Mouse (Mus musculus): ENCODE measurements at regions not wholly inside any gene's neighbourhood (a gene's known extent, or its start where the extent isn't known, plus 50 kb on each side); places are given as distances from the start of the nearest gene placed in this dataset.

DNA sequence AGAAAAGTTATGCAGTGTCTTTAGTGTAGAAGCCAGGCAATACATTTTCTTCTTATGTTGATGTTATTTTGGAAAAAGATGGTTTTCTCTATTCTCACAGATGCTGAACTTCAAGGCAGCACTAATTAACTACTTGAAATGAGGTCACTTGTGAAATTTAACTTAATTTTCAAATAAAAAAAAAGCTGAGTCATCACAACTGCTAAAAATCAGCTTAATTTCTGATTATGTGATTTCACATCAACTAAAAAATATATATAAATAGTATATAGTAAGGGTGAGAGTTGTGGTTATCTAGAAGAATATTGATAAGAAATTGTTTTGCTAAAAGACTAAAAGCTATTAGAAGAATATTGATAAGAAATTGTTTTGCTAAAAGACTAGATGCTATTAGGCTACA lies 1326.0 kb upstream of the Gm7489 start:
- ATAC-seq (replicated peaks; ENCODE audit: low FRiP score, low TSS enrichment, poor library complexity, severe bottlenecking), result no peak

DNA sequence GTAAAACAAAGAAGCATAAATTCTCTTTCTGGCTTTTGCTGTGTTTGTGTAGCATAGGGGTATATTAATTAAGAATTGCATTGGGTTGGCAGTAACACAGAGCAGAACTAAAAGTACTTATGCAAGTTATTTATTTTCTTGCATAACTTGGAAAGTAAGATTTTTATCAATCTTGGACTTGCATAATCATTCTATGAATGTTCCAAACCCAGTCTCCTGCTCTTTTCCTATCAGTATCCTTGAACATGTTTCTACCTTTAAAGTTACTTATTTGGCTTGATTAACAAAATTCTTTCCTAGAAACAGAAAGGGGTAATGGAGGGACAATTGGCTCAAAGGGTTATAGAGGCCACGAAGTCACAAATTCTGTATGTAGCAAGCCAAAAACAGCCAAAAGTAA lies 1320.6 kb upstream of the Gm7489 start:
- no peak for ATAC-seq (replicated peaks; ENCODE audit: low FRiP score, low TSS enrichment, poor library complexity, severe bottlenecking)

DNA sequence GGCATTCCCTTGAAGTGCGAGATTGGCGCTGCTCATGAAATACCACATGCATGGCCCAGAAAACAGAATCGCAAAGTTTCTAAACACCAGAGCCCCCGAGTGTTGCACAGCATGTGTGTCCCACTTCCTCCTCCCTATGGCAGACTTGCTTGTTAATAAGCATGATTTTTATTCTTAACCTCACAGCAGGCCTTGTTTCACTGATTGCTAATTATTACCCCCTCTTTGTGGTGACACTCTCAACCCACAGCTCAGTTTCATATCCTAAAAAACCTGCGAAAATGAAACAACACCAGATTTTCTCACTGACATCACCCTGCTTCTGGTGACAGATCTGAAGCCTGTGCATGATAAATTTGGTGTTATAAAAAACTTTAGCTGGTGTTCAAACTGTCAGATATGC lies 1319.3 kb upstream of the Gm7489 start:
- no peak for ATAC-seq (replicated peaks; ENCODE audit: low FRiP score, low TSS enrichment, poor library complexity, severe bottlenecking)

DNA sequence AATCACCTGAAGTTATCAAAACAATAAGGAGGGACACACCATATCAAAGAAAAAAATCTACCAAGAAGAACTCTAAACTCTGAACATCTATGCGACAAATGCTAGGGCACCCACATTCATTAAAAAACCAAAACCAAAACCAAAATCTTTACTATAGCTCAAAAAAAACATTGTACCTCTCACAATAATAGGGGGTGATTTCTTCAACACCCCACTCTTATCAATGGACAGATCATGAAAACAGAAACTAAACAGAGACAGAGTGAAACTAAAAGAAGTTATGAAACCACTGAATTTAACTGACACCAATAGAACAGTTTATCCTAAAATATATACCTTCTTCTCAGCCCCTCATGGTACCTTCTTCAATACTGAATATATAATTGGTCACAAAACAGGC lies 1314.5 kb upstream of the Gm7489 start:
- no peak for ATAC-seq (replicated peaks; ENCODE audit: low FRiP score, low TSS enrichment, poor library complexity, severe bottlenecking)

DNA sequence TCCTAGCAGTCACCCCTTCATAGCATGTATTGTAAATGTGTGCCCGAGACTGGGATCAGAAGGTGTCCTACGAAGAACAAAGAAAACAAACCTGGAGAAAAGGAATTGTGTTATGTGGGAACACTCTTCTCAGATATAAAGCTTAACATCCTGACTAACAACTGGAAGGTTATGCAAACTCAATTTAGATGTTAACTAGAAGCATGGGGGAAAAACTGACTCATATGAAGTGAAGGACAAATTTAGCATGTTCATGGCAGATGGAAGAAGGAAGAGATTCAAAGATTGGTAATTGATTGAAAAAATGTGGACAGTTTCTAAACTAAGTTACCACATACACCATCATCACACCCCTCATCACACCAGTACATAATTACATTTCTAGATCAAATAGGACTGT lies 1307.1 kb upstream of the Gm7489 start:
- ATAC-seq (replicated peaks; ENCODE audit: low FRiP score, low TSS enrichment, poor library complexity, severe bottlenecking), result no peak

DNA sequence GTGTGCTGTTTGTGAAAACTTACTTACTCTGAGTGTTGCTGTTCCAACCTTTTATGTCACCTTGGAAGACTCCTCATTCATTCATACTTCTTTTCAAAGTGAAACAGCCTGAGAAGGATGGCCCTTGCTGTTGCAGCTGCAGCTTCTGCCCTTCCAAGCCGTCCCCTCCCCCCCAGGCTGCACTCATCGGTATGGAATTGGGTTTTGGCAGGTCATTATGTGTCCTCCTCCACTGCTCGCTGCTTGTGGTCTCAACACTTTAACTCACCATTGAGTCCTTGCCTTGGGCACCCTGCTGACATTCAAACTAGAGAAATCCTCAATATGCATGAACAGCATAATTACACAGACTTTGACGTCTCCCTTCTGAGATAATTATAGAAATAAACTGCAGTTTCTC lies 1295.3 kb upstream of the Gm7489 start:
- ATAC-seq (replicated peaks; ENCODE audit: low FRiP score, low TSS enrichment, poor library complexity, severe bottlenecking), result no peak

DNA sequence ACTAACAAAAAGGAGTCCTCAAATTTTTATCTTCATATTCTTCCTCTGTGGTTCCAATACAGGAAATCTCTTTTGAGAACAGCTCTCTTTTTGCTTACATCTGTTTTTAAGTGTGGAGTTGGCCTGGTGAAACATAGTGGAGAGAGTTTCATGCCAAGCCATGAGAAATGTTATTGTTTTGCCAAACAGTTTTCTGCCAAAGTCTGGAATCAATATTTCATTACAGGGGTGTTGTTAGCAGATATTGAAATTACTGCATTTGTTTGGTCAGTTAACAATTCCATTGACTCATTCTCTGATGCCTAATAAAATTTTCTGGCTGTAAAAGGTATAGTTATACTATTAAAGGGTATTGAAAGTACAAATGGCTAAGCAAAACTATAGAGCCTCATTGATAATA lies 1285.2 kb upstream of the Gm7489 start:
- no peak for ATAC-seq (replicated peaks; ENCODE audit: low FRiP score, low TSS enrichment, poor library complexity, severe bottlenecking)

DNA sequence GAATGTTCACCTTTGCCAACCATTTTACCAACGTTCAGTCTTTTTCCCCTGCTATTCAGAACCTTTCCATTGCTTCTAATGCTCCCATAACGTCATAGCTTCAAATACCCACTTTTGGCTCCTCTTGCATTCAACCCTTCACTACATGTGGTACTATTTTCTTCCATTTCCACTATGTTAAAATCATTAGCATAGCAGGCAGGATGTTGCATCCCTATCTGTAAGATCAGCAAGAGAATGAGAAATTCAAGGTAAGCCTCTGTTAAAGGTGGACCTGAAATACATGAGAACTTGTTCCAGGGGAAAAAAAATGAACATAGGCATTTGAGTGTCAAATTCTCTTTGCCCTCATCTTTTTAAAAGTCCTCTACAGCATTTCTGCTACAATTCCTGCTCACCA lies 1284.7 kb upstream of the Gm7489 start:
- ATAC-seq (replicated peaks; ENCODE audit: low FRiP score, low TSS enrichment, poor library complexity, severe bottlenecking), result no peak

DNA sequence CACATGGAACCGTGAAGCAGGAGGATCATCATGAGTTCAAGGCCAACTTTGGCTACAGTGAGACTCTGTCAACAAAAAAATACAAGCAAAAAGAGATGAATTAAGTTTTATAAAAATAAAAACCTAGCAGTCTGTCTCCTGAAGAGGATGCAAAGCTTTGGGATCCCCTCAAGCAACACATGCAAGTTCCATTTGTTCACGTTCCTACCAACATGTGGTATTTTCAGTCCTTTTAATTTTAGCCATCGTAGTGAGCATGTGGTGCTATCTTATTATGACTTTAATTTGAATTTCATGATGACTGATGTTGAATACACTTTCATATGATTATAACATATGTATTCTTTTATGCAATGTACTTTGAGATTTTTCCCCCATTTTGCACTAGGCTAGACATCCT lies 1244.9 kb upstream of the Gm7489 start:
- ATAC-seq (replicated peaks; ENCODE audit: low FRiP score, low TSS enrichment, poor library complexity, severe bottlenecking), result no peak

DNA sequence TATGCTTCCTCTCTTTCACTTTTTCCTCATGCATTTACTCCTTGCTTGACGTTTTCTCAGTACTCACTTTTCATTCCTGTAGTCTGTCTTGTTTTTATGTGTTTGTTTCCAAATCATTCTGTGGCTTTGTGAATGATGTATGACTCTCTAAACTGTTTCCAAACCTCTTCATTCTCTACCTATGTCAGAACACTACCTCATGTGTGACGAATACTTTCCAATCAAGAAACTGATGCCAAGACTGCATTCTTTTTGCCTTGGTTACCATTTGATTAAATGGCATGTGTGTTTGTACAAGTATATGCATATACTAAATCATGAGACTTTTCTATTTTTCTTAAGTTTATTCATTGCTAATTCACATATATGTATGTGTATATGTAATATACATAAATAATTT lies 1238.7 kb upstream of the Gm7489 start:
- no peak for ATAC-seq (replicated peaks; ENCODE audit: low FRiP score, low TSS enrichment, poor library complexity, severe bottlenecking)

DNA sequence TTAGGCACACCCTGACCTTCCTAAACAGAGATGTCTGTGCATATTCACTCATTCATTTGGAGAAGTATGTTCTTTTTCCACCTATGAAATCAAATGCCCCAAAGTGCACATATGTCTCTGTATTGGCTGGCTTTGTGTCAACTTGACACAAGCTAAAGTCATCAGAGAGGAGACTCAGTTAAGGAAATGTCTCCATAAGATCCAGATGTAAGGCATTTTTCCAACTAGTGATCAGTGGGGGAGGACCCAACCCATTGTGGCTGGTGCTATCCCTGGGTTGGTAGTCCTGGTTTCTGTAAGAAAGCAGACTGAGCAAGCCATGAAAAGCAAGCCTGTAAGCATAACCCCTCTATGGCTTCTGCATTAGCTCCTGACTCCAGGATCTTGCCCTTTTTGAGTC lies 1226.8 kb upstream of the Gm7489 start:
- ATAC-seq (replicated peaks; ENCODE audit: low FRiP score, low TSS enrichment, poor library complexity, severe bottlenecking), result no peak

Measured in megakaryocyte-erythroid progenitor cell, adult 5-6 weeks (primary cell).